Mouse (Mus musculus): ENCODE data around the gene Isca2.

Gene Isca2

DNA sequence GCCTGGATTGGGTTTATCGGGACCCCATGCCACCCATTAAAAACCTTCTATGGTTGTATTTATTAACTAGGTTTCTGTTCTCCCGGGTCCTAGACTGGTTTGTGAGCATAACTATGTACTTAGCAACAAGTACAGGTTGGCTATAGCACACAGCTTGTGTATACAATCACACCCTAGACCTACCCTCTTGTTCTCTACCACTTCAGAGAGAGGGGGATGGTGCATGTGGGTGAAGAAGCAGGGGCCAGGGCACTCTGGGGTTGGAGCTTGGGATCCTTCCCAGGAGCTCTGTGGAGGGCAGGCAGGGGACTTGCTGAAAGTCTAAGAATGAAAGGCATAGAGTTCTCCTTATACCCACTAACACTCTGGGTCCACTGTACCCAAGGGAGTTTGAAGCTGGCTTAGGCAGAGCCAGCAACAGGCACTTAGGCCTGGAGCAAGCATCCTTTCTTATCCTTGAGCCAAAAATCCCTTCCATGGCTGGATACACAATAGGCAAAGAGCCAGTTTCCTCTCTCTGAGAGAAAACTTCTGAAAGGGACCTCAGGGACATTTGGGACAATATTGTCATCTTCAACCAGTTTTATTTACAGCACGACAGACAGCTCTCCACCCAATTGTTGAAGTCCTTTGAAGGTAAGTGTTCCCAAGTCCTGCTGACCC, 41.7 kb downstream of the Isca2 start:
- in situ Hi-C loops (cut with MboI; ENCODE audit: low sequenced_read_pairs): no loop called here

DNA sequence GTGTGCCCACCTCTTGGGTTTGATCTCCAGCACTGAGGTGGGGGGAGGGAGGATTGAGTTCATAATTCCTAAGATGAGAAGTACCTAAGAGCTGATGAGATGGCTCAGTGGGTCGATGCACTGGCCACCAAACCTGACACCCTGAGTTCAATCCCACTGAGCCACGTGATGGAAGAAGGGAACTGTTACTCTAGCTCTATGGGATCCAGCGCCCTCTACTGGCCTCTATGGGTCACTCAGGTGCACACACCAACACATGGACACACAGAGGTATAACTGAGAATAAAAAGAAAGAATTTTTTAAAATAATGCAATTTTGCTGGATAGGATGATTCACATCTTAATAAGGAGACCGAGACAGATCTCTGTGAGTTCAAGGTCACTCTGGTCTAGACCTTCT, 45.4 kb downstream of the Isca2 start:
- in situ Hi-C loops (cut with MboI; ENCODE audit: low sequenced_read_pairs): no loop called here

DNA sequence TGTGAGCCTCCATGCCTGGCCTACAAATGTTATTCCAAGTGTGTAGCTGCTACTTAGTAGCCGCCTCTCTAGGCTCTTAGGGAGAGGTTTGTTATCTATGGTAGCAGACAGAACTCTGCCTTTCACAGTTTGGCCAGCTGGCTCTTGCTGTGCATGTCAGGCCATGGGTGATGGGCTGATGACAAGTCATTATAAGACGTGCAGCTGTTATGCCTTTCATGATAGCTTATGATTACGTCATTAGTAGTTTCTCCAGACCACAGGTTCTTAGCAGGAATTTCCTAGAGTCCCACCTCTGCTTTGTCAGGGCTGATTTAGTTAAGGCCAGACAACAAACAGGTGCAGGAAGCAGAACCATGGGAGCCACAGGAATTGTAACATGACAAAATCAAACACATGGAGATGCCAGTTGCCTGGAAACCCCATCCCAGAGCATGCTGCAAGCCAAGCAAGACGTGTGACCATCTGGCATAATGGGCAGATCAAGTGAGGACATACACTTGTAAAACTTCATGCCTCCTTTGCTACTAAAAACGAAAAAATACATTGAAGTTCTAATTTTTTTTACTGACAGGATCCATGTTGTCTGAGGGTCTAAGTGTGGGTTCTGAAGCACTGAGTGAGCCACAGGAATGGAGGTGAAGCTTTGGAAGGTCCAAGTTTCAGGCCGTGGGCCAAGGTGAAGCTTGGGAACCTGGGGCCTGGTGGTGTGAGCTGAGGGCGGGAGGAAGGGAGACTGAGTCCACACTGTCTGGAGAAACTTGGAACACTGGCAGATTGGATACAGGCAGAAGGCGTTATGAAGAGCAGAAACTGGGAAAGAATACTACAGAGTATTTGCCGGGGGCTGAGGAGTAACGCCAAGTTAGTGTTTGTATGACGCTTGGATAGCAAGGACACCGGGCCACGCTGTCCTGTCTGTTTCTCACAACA, 46.5 kb downstream of the Isca2 start:
- in situ Hi-C loops (cut with MboI; ENCODE audit: low sequenced_read_pairs): no loop called here

DNA sequence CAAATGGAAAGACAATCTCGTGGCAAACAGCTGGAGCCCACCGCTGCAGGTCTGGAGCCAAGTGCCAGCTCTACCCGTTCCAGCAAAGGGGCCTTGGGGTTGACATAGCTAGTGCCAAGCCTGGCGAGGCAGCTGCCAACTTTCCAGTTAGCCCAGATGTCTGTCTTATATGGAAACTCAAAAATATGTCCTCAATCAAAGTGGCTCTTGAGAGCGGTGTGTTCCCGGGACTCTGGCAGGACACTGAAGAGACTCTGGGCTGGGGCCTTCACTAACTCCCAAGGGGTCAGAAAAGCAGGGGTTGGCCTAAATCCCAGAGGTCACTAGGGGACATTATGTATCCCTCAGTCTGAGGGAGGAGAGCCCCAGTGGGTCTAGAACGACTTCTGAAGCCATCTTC, 50.5 kb downstream of the Isca2 start:
- in situ Hi-C loops (cut with MboI; ENCODE audit: low sequenced_read_pairs): no loop called here

DNA sequence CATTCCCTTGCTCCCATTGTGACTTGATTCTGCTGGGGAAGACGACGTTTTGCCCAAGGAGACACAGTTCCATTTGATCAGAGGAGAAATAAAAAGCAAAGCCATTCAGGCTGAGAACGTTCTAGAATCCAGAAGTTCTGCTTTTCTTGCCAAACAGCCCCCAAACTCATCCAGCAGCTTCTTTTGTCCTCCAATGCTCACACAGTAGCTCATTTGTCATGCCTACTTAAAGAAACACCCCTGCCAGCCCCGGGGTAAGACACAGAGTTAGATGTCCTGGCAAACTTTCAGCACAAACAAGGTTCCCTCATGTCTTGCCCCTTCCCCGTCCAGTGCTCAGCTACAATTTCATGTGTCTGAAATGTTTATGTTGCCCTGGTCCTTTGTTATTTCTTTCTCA, 51.2 kb downstream of the Isca2 start:
- in situ Hi-C loops (cut with MboI; ENCODE audit: low sequenced_read_pairs): no loop called here
